In the genomic region with DNA sequence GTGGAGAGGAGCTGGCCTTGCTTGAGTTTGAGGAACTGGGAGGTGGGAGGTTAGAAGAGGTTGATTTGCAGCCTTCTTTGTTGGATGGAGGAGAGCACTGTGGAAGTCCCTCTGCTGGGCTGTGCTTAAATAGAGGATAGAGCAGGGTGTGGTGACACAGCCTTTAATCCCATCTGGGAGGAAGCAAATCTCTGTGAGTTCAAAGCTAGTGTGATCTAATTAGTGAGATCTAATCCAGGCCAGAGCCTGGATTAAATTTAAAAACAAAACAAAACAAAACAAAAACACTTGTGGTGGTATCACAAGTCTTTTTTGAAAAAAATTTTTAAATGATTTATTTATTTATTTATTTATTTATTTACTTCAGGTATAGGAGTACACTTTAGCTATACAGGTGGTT, we compare ENCODE assay signal across 31 mouse cellular contexts. TPM values are rescaled to one million over a fixed set of nuclear protein-coding genes. Genes with fewer than 3 reads are reported as not detected.
"Had no signal": no experiment of that assay in that cellular context is flagged by ENCODE, and none has a peak within 500 bp of the region (broad histone marks: within the 10 kb centered on the region; RNA-seq: fewer than 3 reads in every experiment).

A gene (minus strand): TSS at position 101 of the 400 bp plus-strand sequence.

- H3K27ac ChIP-seq: embryonic facial prominence, embryonic 10.5 days; embryonic facial prominence, embryonic 12.5 days; embryonic facial prominence, embryonic 13.5 days; embryonic facial prominence, embryonic 15.5 days; forebrain, embryonic 10.5 days; forebrain, embryonic 12.5 days; forebrain, embryonic 13.5 days; forebrain, embryonic 15.5 days; gastrocnemius, adult 2 months; heart, adult 2 months had no signal

- DNase-seq: cerebellum, adult 9-10 months; cerebellum, adult 9-11 months; cerebellum, postnatal 10 days; cerebellum, postnatal 14 days; cerebellum, postnatal 25 days; cerebellum, postnatal 36 days; embryo, embryonic 11 days; forebrain, postnatal 0 days; gastrocnemius, adult 2 months; gastrocnemius, postnatal 10 days; gastrocnemius, postnatal 14 days; gastrocnemius, postnatal 25 days; gastrocnemius, postnatal 36 days; heart, adult 11 months; heart, adult 18-20 months; heart, adult 2 months had no signal

- H3K36me3 ChIP-seq: embryonic facial prominence, embryonic 10.5 days; embryonic facial prominence, embryonic 12.5 days; embryonic facial prominence, embryonic 13.5 days; embryonic facial prominence, embryonic 15.5 days; forebrain, embryonic 10.5 days; forebrain, embryonic 12.5 days; forebrain, embryonic 15.5 days had no signal

- H3K4me3 ChIP-seq: embryonic facial prominence, embryonic 10.5 days; embryonic facial prominence, embryonic 12.5 days; embryonic facial prominence, embryonic 13.5 days; embryonic facial prominence, embryonic 15.5 days; erythroblast, embryonic 14.5 days; forebrain, embryonic 10.5 days; forebrain, embryonic 12.5 days; forebrain, embryonic 13.5 days; forebrain, embryonic 15.5 days; gastrocnemius, adult 2 months; heart, adult 2 months had no signal

- H3K4me1 ChIP-seq: embryonic facial prominence, embryonic 10.5 days; embryonic facial prominence, embryonic 12.5 days; embryonic facial prominence, embryonic 13.5 days; embryonic facial prominence, embryonic 15.5 days; forebrain, embryonic 10.5 days; forebrain, embryonic 12.5 days; forebrain, embryonic 13.5 days; forebrain, embryonic 15.5 days had no signal

- H3K9me3 ChIP-seq: embryonic facial prominence, embryonic 10.5 days; embryonic facial prominence, embryonic 12.5 days; embryonic facial prominence, embryonic 13.5 days; embryonic facial prominence, embryonic 15.5 days; forebrain, embryonic 10.5 days; forebrain, embryonic 12.5 days; forebrain, embryonic 13.5 days; forebrain, embryonic 15.5 days had no signal

- H3K9ac ChIP-seq: embryonic facial prominence, embryonic 12.5 days; embryonic facial prominence, embryonic 13.5 days; embryonic facial prominence, embryonic 15.5 days; forebrain, embryonic 12.5 days; forebrain, embryonic 13.5 days; forebrain, embryonic 15.5 days; forebrain, postnatal 0 days had no signal

RNA-seq across cellular contexts. Expression of the gene that starts here (rescaled TPM):
- total RNA-seq: common myeloid progenitor, adult 5-6 weeks; forebrain, postnatal 0 days; gastrocnemius, adult 18-20 months; gastrocnemius, adult 2 months; gastrocnemius, adult 8-10 months; gastrocnemius, postnatal 10 days; gastrocnemius, postnatal 14 days; gastrocnemius, postnatal 25 days; gastrocnemius, postnatal 36 days; gastrocnemius, postnatal 4 days; granulocyte monocyte progenitor cell, adult 5-6 weeks; heart, adult 18-20 months; heart, adult 2 months; heart, adult 8-10 months had no signal
